Mouse (Mus musculus): Measurements from ENCODE around the gene Zfp628.

DNA sequence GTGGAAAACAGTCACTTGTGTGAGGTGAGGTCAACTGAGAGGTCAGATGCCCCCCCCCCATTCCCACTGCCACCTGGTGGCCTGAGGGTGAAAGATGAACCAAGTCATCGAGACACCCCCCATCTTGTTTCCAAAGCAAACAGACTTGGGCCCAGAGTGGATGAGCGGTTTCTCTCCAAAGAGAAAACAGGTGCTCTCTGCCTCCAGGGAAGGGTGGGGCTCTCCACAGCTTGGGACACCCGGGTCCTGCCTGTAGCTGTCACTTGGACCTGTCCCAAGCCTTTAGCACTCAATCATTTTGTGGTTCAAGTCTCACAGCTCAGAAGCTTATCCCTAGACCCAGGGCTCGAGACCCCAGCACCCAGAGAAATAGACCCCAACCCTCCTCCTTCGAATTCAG, 48.5 kb downstream of the Zfp628 start:
- no peak for TF ChIP-seq CTCF (conservative IDR thresholded peaks at IDR 0.05; ENCODE audit: insufficient read depth, insufficient read length, low read depth, low read length)
- TF ChIP-seq POLR2A (IDR thresholded peaks at IDR 0.05; ENCODE audit: low read depth, low read length) = no peak
